Mouse (Mus musculus): ENCODE measurements around the gene Col4a3bp. TPM values are rescaled to one million over a fixed set of nuclear protein-coding genes. Genes with fewer than 3 reads are reported as not detected.
"Not testable (repeated sequence)": the region's sequence is repeated elsewhere in the genome, so short reads cannot be mapped to it uniquely, and the experiment has no call there.

The Col4a3bp gene
- polyA plus RNA-seq, 1 experiment from 2014 or later = 4.3 TPM

DNA sequence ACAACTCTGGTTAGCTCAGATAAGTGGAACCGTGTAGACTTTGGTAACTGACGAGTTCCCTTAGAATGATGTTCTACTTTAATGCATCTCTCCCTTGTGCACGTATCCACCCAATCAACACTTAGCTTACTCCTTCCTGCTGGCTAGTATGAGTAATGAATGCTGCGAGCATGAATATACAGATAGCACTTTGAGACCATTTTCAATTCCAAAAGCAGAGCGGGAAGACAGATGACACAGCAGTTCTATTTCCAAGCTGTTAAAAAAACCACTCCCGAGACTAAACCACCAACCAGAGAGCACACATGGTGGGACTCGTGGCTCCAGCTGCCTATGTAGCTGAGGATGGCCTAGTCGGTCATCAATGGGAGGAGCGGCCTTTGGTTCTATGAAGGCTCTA is 110.6 kb downstream of the Col4a3bp start:
- Histone ChIP-seq H3K27me3 (no peaks in the 10 kb centered on the region), H3K36me3 (peaks cover 96% of the 10 kb centered on the region), H3K9ac (no peak overlapping the region), H3K9me3 (replicated peaks) (no peaks in the 10 kb centered on the region), H3K4me2 (no peak overlapping the region), H3K27ac (no peak overlapping the region), H3K4me1 (replicated peaks) (no peaks in the 10 kb centered on the region), H3K4me3 (replicated peaks) (no peak overlapping the region)
- WGBS (ENCODE audit: insufficient replicate concordance) = 73% methylated on average over 9 of the region's 9 CpGs
- DNase-seq = no peak
- ATAC-seq (ENCODE audit: low read depth) = no peak

DNA sequence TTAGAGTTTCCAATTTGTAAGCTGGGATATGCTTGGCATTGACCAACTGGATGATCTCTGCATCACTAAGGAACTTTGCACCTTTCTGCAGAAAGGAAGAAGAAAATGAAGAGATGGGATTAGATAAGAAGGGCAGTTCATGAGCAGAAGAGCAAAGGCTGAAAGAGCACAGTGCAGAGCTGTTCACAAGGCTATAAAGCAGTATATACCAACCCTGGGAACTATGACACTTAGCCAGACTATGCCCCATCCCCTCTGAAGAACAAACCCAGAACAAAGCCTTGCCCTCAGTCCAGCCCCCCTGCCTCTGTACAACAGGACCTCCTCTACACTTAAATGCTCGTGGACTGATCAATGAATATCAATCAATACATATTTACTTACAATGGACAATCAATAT is 114.3 kb downstream of the Col4a3bp start:
- Histone ChIP-seq H3K4me2 (no peak overlapping the region), H3K9me3 (replicated peaks) (no peaks in the 10 kb centered on the region), H3K27ac (no peak overlapping the region), H3K4me3 (replicated peaks) (no peak overlapping the region), H3K27me3 (no peaks in the 10 kb centered on the region), H3K9ac (no peak overlapping the region), H3K36me3 (peaks cover 95% of the 10 kb centered on the region), H3K4me1 (replicated peaks) (no peaks in the 10 kb centered on the region)
- DNase-seq = no peak
- WGBS (ENCODE audit: insufficient replicate concordance) = 76% methylated on average over 1 of the region's 1 CpGs
- no peak for ATAC-seq (ENCODE audit: low read depth)

DNA sequence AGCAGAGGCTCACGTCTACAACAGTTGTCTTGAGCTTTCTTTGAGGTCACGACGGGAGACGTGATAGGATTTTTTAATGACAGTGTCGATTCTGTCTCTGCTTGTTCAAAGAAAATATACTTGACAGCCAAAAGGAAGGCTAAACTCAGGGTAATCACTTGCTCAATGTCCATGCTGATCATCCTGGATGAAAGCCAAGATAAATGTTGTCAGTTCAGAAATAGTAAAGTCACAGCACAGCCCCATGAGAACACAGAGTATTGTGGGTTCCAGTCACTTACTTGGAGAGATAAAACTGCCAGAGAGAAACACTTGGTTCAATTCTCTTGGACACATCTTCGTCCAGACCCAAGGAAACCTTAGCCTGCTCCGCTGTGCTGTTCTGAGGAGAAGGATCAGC is 116.5 kb downstream of the Col4a3bp start:
- no peak for DNase-seq
- ATAC-seq (ENCODE audit: low read depth) = no peak
- Histone ChIP-seq H3K36me3 (peaks cover 96% of the 10 kb centered on the region), H3K27me3 (no peaks in the 10 kb centered on the region), H3K4me2 (no peak overlapping the region), H3K4me3 (replicated peaks) (no peak overlapping the region), H3K9ac (no peak overlapping the region), H3K9me3 (replicated peaks) (no peaks in the 10 kb centered on the region), H3K27ac (no peak overlapping the region), H3K4me1 (replicated peaks) (no peaks in the 10 kb centered on the region)
- WGBS (ENCODE audit: insufficient replicate concordance) = 84% methylated on average over 7 of the region's 7 CpGs

DNA sequence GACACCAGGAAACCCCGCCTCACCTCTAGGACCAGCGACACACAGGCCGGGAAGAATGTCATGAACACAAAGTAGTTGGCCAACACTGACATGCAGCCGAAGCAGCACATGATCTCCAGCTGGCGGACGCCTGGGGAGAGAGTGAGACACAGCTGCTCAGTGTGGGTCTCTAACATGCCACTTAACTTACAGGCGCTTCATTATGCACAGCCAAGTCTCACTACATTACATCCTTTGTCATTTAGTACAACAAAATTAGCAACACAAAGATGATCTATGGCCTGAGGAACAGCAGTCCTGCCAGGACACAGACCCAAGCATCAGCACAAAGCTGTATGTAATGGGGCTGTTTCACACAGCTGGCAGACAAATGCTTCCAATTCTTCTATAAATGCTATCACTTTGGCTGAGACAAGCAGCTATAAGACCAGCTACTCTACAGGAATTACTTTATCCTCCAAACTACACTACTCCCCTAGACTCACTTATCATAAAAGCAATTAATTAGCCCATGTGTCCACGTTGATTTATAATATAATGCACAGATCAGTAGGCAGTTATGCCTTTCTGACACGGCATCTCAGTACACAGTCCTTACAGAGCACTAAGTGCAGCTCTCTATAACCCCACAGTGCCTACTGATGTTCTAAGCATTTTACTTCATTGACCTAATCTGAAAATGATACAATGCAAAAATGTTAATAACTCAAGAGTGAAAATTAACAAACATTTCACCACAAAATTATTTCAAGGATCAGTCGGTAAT is 117.9 kb downstream of the Col4a3bp start:
- no peaks in the 10 kb centered on the region for H3K27me3 ChIP-seq
- no peak for ATAC-seq (ENCODE audit: low read depth)

DNA sequence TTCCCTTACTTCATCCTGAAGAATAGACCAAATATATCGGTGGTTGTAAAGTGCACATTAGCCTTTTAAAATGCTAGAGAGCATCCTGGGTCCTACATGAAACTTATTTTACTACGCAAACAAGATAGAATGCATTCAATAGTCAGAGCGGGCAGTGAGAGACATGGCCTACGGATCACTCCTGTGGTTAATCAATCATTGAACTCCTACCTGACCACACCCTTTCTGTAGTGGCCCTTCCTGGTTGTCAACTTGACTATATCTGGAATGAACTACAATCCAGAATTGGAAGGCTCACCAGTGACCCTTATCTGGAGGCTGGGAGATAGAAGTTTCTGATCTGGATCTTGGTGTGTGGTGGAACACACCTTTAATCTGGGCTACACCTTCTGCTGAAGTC is 120.7 kb downstream of the Col4a3bp start:
- not testable (repeated sequence) for H3K9ac ChIP-seq; H3K4me3 ChIP-seq (replicated peaks); ATAC-seq (ENCODE audit: low read depth); DNase-seq; H3K27me3 ChIP-seq; H3K27ac ChIP-seq; H3K9me3 ChIP-seq (replicated peaks); H3K4me2 ChIP-seq
- WGBS (ENCODE audit: insufficient replicate concordance) = 91% methylated on average over 4 of the region's 4 CpGs
- peaks cover 91% of the 10 kb centered on the region for H3K36me3 ChIP-seq
- H3K4me1 ChIP-seq (replicated peaks) = peaks cover 19% of the 10 kb centered on the region

More for the DNA sequence above, 117.9 kb downstream of the Col4a3bp start:
- Histone ChIP-seq H3K9ac (no peak overlapping the region), H3K9me3 (replicated peaks) (no peaks in the 10 kb centered on the region), H3K4me2 (no peak overlapping the region), H3K27ac (no peak overlapping the region), H3K4me1 (replicated peaks) (peaks cover 3% of the 10 kb centered on the region; the same call in 1 of the 2 replicates), H3K36me3 (peaks cover 96% of the 10 kb centered on the region), H3K4me3 (replicated peaks) (no peak overlapping the region)
- 88% methylated on average over 10 of the region's 10 CpGs for WGBS (ENCODE audit: insufficient replicate concordance)
- DNase-seq = no peak

DNA sequence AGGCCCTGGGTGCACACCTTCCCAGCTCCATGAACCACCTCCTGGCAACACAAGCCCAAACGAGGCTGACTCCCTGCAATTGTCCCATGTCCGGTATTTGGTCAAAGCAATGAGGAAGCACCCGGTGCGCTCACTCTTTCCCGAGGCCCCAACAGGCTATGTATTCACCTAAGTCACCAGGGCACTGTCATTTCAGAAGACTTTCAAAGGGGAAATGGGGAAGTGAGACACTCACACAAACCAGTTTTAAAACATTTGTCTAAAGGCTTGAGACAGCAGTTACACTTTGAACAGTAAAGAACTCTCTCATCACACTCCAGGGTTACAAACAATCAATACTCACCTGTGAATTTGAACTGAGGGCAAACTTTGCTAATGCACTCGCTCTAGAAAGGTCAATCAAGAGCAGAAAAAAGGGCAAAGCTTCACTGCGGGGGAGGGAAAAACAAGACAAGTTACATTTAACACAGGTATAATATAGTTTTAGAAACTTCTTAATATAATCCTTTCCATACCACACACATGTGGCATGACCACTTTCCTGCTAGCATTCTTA is 122.1 kb downstream of the Col4a3bp start:
- DNase-seq = no peak

DNA sequence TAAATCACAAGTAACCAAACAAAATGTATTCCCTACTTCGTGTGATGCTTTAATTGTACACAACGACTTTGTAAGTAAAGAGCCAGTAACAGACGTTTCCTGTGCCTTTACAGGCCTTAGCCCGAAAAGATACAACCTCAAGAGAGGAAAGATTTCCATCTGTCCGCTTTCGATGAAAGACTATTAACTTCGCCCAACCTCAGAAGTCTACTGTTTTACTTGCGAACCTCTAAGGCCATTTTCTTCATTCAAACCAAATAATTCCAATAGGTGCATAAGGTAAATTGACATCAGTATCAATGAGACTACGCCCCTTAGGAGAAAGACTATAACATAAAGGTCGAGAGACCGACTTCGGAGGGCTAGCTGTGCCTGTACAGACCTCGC is 127.6 kb downstream of the Col4a3bp start:
- H3K27ac ChIP-seq = peak overlapping the region; percentile 96
- H3K4me3 ChIP-seq (replicated peaks) = peak overlapping the region; percentile 96
- H3K9ac ChIP-seq = peak overlapping the region; percentile 98
- DNase-seq (no peak), ATAC-seq (ENCODE audit: low read depth) (no peak)
- H3K9me3 ChIP-seq (replicated peaks) = no peaks in the 10 kb centered on the region
- H3K27me3 ChIP-seq = no peaks in the 10 kb centered on the region
- peaks cover 51% of the 10 kb centered on the region for H3K4me1 ChIP-seq (replicated peaks)
- H3K4me2 ChIP-seq = peak overlapping the region; percentile 81
- peaks cover 25% of the 10 kb centered on the region for H3K36me3 ChIP-seq
- WGBS (ENCODE audit: insufficient replicate concordance) = 2% methylated on average over 13 of the region's 13 CpGs

More for the DNA sequence above, 122.1 kb downstream of the Col4a3bp start:
- Histone ChIP-seq H3K9me3 (replicated peaks) (no peaks in the 10 kb centered on the region), H3K9ac (no peak overlapping the region), H3K4me1 (replicated peaks) (peaks cover 33% of the 10 kb centered on the region), H3K27ac (no peak overlapping the region), H3K27me3 (no peaks in the 10 kb centered on the region), H3K4me2 (no peak overlapping the region), H3K36me3 (peaks cover 77% of the 10 kb centered on the region), H3K4me3 (replicated peaks) (no peak overlapping the region)
- ATAC-seq (ENCODE audit: low read depth) = no peak; the same call in 1 of the 2 replicates
- WGBS (ENCODE audit: insufficient replicate concordance) = 75% methylated on average over 7 of the region's 7 CpGs

DNA sequence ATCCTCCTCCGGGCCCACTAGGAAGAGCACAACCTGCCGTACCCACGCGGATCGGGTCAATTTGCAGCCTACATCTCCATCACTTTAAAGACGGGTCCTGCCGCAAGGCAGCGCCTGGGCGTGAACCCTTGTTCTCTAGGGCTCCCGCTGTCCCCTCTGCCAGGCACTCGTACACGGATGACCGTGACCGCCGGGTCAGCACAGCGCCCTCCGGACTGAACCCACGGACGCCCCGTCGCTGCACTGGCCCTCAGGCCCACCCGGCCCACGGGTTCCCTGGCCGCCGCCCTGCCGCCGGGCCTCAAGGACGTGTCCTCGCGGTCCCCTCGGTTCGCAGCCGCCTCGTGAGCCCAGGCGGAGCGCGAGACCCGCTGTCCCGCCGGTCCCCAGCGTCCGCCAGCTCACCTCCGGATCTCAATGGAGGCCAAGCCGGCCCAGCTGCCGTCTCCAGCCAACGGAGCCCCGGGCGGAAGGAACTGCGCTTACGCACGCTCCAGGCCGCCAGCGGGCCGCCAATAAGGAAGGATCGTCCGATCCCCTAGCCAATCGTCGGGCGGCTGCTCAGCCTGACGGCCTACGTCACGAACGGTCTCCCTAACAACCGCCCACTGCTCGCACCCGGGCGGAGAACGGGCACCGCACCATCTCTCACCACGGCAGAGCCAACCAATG is 128.1 kb downstream of the Col4a3bp start, which contains the start of gene Hmgcr:
Gene Hmgcr (minus strand): TSS at position 531 of the 672 bp plus-strand sequence.
- Histone ChIP-seq H3K4me2 (peak within 1 kb of the TSS; percentile 81), H3K27ac (peak within 1 kb of the TSS; percentile 96), H3K27me3 (no peaks in the 10 kb centered on the region), H3K4me1 (replicated peaks) (peaks cover 51% of the 10 kb centered on the region), H3K9ac (peak within 1 kb of the TSS; percentile 98), H3K4me3 (replicated peaks) (peak within 1 kb of the TSS; percentile 96), H3K36me3 (peaks cover 20% of the 10 kb centered on the region), H3K9me3 (replicated peaks) (no peaks in the 10 kb centered on the region)
- peak; percentile 98 for DNase-seq
- WGBS (ENCODE audit: insufficient replicate concordance) = 0% methylated on average over 63 of the region's 70 CpGs
- peak; percentile 99 for ATAC-seq (ENCODE audit: low read depth)

DNA sequence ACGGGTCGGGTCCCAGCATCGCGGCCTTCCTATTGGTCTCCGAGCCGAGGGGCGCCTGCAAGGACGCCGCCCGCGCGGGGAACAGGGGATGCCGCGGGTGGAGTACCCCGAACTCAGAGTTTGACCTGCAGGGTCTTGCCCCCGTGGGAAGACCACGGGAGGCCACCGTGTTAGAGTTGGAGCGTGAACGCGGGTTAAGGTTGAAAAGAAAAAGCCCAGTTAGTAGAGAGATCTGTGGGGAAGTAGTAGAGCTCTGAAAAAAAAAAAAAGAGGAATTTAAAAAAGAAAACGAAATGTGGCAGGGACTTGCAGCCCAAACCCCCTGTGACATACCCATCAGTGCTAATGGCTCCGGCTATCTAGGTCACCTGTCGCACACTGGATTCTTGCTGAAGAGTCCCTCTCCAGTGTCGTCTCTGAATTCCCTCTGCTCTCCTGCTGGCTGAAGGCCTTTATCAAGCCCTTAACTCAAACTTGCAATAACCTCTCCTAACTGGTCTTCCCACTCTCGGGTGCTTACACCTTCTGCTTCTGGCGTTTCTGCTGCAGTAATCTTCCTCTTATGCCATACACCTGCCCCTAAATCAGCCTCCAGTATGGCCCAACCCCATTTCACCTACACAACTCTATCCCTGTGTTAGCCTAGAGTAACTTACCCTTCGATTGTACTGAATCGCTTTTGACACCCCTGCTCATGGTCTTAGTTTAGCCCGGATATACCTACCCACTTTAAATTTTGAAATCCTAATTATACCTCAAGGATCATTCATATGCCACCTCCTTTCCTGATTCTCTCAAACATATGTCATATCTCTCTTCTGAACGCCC is 128.9 kb downstream of the Col4a3bp start:
- no peaks in the 10 kb centered on the region for H3K9me3 ChIP-seq (replicated peaks)
- H3K4me1 ChIP-seq (replicated peaks) = peaks cover 51% of the 10 kb centered on the region
- DNase-seq (peak; percentile 32), ATAC-seq (ENCODE audit: low read depth) (no peak)
- H3K4me3 ChIP-seq (replicated peaks) = peak overlapping the region; percentile 96
- H3K27me3 ChIP-seq = no peaks in the 10 kb centered on the region
- H3K4me2 ChIP-seq = peak overlapping the region; percentile 79
- peak overlapping the region; percentile 78 for H3K27ac ChIP-seq
- WGBS (ENCODE audit: insufficient replicate concordance) = 12% methylated on average over 31 of the region's 31 CpGs
- H3K36me3 ChIP-seq = peaks cover 14% of the 10 kb centered on the region
- peak overlapping the region; percentile 98 for H3K9ac ChIP-seq

DNA sequence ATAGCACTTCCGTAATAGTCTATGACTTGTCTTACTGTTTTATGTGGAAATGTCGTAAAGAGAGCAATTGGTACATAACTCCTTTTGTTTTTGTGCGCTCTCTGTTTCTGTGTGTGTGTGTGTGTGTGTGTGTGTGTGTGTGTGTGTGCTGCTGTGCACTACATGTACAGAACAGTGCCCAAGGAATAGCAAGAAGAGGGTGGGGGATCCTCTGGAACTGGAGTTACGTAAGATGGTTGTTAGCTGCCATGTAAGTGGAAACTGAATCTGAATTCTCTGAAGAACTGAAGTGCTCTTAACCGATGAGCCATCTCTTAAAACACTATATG is 129.5 kb downstream of the Col4a3bp start:
- no peak overlapping the region for H3K4me2 ChIP-seq
- no peaks in the 10 kb centered on the region for H3K27me3 ChIP-seq
- H3K4me1 ChIP-seq (replicated peaks) = peaks cover 48% of the 10 kb centered on the region
- no peak overlapping the region for H3K4me3 ChIP-seq (replicated peaks)
- DNase-seq = no peak
- WGBS (ENCODE audit: insufficient replicate concordance) = 87% methylated on average over 5 of the region's 5 CpGs
- H3K36me3 ChIP-seq = peaks cover 8% of the 10 kb centered on the region
- H3K9me3 ChIP-seq (replicated peaks) = no peaks in the 10 kb centered on the region
- ATAC-seq (ENCODE audit: low read depth) = no peak
- peak overlapping the region; percentile 98 for H3K9ac ChIP-seq
- peak overlapping the region; percentile 78 for H3K27ac ChIP-seq

DNA sequence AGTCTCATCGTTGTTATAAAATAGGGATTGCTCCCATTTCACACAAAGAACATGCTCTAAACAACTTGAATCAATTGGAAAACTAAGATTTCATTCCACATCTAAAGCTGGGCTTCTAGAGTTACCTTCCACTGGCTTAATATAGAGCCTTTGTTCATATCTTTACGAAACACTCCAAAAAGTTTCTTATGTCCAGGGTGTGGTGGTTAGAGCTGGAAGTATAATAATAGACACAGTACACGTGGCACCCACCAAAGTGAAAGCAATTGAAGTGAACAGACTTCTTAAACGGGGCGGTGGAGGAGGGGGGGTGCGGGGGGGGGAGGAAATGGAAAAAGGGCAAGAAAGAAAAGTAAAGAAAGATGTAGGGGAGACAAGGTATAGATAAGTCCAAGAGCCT is 129.9 kb downstream of the Col4a3bp start:
- Histone ChIP-seq H3K4me2 (no peak overlapping the region), H3K36me3 (peaks cover 4% of the 10 kb centered on the region; the same call in 1 of the 2 replicates), H3K27ac (no peak overlapping the region), H3K9ac (no peak overlapping the region), H3K4me3 (replicated peaks) (no peak overlapping the region), H3K4me1 (replicated peaks) (peaks cover 43% of the 10 kb centered on the region), H3K9me3 (replicated peaks) (no peaks in the 10 kb centered on the region), H3K27me3 (no peaks in the 10 kb centered on the region)
- DNase-seq (no peak), ATAC-seq (ENCODE audit: low read depth) (no peak)
- WGBS (ENCODE audit: insufficient replicate concordance) = 41% methylated on average over 6 of the region's 6 CpGs

All from liver, embryonic 13.5 days (tissue).